Mouse (Mus musculus) ES-E14 (cell line): ENCODE measurements around the gene Camk2n1.

Source experiments
- CHD2 ChIP-seq: IDR thresholded peaks from 2 replicates; pipeline ENCODE4 v1.6.1; 2014; ENCODE audit warnings: mild to moderate bottlenecking, low read depth, low read length, inconsistent platforms
- HCFC1 ChIP-seq: IDR thresholded peaks from 2 replicates; pipeline ENCODE4 v1.6.1; 2012; ENCODE audit warnings: low read length, inconsistent platforms, borderline replicate concordance; ENCODE audit not compliant: insufficient read depth

- no peak for TF ChIP-seq CHD2
- no peak for TF ChIP-seq HCFC1
Measured at GRCm38 (mm10) chr4:138407479-138408194, 46.5 kb upstream of the Camk2n1 start.
